Mouse (Mus musculus) midbrain, postnatal 0 days (tissue): ENCODE data around the gene Lamc2. TPM values are rescaled to one million over a fixed set of nuclear protein-coding genes. Genes with fewer than 3 reads are reported as not detected.

Experiments
- ATAC-seq: fragments of 200-750 bp; cut with Nextera tagmentation; 2 replicates; pipeline ENCODE4 v1.8.0; 2017; ENCODE audit warnings: moderate number of reproducible peaks, mild to moderate bottlenecking, moderate TSS enrichment, moderate library complexity; ENCODE audit not compliant: low FRiP score
- DNase-seq: peaks from one replicate; pipeline ENCODE4 v3.0.0-alpha.2; 2015; ENCODE audit warnings: low spot score
- H3K27ac ChIP-seq: fragments of 300-500 bp; sonication (generic); 2 replicates; pipeline ENCODE4 v1.5.1; 2014; ENCODE audit warnings: low read depth, mild to moderate bottlenecking, low read length, mixed read lengths
- H3K27me3 ChIP-seq: fragments of 300-500 bp; sonication (generic); 2 replicates; pipeline ENCODE4 v1.6.1; 2014; ENCODE audit warnings: low read length, control low read depth, mixed read lengths; ENCODE audit not compliant: insufficient read depth
- H3K36me3 ChIP-seq: fragments of 300-500 bp; sonication (generic); 2 replicates; pipeline ENCODE4 v1.6.1; 2014; ENCODE audit warnings: low read length, control low read depth, mixed read lengths; ENCODE audit not compliant: insufficient read depth
- H3K4me1 ChIP-seq: fragments of 300-500 bp; sonication (generic); 2 replicates; pipeline ENCODE4 v1.6.1; 2014; ENCODE audit warnings: mild to moderate bottlenecking, control low read depth, antibody characterized with exemption, low read length, mixed read lengths; ENCODE audit not compliant: insufficient read depth
- H3K4me2 ChIP-seq: fragments of 300-500 bp; sonication (generic); 2 replicates; pipeline ENCODE4 v1.6.1; 2014; ENCODE audit warnings: low read depth, mild to moderate bottlenecking, low read length, mixed read lengths; ENCODE audit not compliant: poor library complexity, severe bottlenecking
- H3K4me3 ChIP-seq: fragments of 300-500 bp; sonication (generic); 2 replicates; pipeline ENCODE4 v1.5.1; 2014; ENCODE audit warnings: low read depth, mild to moderate bottlenecking, low read length, moderate library complexity
- H3K9ac ChIP-seq: fragments of 300-500 bp; sonication (generic); replicated peaks from 2 replicates; pipeline ENCODE4 v1.6.1; 2014; ENCODE audit warnings: mild to moderate bottlenecking, low read length, moderate library complexity, mixed read lengths; ENCODE audit not compliant: poor library complexity, severe bottlenecking
- H3K9me3 ChIP-seq: fragments of 300-500 bp; sonication (generic); 2 replicates; pipeline ENCODE4 v1.6.1; 2016; ENCODE audit warnings: low read length, control low read depth
- CTCF ChIP-seq: IDR thresholded peaks from 2 replicates; pipeline ENCODE4 v1.5.1; 2016; ENCODE audit warnings: antibody characterized with exemption, mild to moderate bottlenecking
- WGBS: fragments of 180-500 bp; shearing (Covaris S2); extraction: QIAGEN DNeasy Blood & Tissue Kit; methylation state at CpG from one replicate; pipeline ENCODE4 v1.1.7; 2014; 5-methylcytosine and 5-hydroxymethylcytosine counted together
- polyA plus RNA-seq: library from polyadenylated mRNA; unstranded; fragments of >200 nt; fragmentation: Nextera tagmentation; extraction: Ambion mirVana; gene quantifications from 2 replicates; pipeline ENCODE4 v1.2.1, GENCODE M21; 2015
- total RNA-seq: library from RNA; depleted of rRNA; stranded (reverse); fragments of >200 nt; gene quantifications from 2 replicates; pipeline ENCODE4 v1.2.3, GENCODE M21; 2014

The Lamc2 gene
- total and polyA plus RNA-seq, 2 experiments from 2014 or later = 5.0 to 7.6 TPM

DNA sequence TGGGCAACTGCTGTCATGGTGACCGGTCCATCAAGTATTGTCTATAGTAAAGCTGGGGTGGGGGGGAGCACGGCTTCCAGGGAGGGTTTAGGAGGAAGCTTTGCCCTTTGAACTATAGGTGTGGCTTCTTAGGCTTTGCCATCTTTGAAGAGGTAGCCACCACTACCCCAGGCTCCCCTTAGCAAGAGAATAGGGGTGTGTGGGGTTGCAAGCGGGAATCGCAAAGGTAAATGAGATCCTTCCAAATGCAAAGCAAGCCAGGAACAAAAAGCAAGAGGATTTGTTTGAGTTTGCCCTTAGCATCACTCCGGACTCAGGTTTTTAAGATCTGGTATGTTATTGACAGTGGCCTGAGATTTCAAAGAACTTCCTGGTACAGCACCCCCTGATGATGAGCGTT is 90.9 kb downstream of the Lamc2 start:
- 55% methylated on average over 6 of the region's 6 CpGs for WGBS

GRCm38 (mm10) chr1:153094226-153095076 is 91.8 kb downstream of the Lamc2 start:
- TF ChIP-seq CTCF = no peak
- ATAC-seq (no peak), DNase-seq (no peak)
- Histone ChIP-seq H3K27ac (no peak overlapping the region), H3K27me3 (no peaks in the 10 kb centered on the region), H3K9me3 (no peaks in the 10 kb centered on the region), H3K4me1 (no peaks in the 10 kb centered on the region), H3K36me3 (no peaks in the 10 kb centered on the region; the same call in 1 of the 2 replicates), H3K4me3 (no peak overlapping the region), H3K4me2 (no peak overlapping the region), H3K9ac (no peak overlapping the region)
- 31% methylated on average over 12 of the region's 12 CpGs for WGBS

More for the DNA sequence above, 90.9 kb downstream of the Lamc2 start:
- H3K27me3 ChIP-seq = no peaks in the 10 kb centered on the region
- H3K9me3 ChIP-seq = no peaks in the 10 kb centered on the region
- no peak overlapping the region for H3K27ac ChIP-seq
- no peaks in the 10 kb centered on the region for H3K36me3 ChIP-seq
- DNase-seq (no peak), ATAC-seq (no peak)
- H3K4me1 ChIP-seq = no peaks in the 10 kb centered on the region
- no peak overlapping the region for H3K4me3 ChIP-seq
- H3K4me2 ChIP-seq = no peak overlapping the region
- TF ChIP-seq CTCF = no peak
- H3K9ac ChIP-seq = no peak overlapping the region

GRCm38 (mm10) chr1:153093581-153093980 is 92.7 kb downstream of the Lamc2 start:
- Histone ChIP-seq H3K36me3 (peaks cover 6% of the 10 kb centered on the region; the same call in 1 of the 2 replicates), H3K27me3 (no peaks in the 10 kb centered on the region), H3K4me3 (no peak overlapping the region), H3K9me3 (no peaks in the 10 kb centered on the region), H3K27ac (no peak overlapping the region), H3K4me2 (no peak overlapping the region), H3K9ac (no peak overlapping the region), H3K4me1 (no peaks in the 10 kb centered on the region)
- no peak for TF ChIP-seq CTCF
- DNase-seq (no peak), ATAC-seq (no peak)
- WGBS = 73% methylated on average over 4 of the region's 4 CpGs

- DNase-seq (no peak), ATAC-seq (no peak)
- Histone ChIP-seq H3K4me3 (no peak overlapping the region), H3K4me2 (no peak overlapping the region), H3K36me3 (peaks cover 7% of the 10 kb centered on the region; the same call in 1 of the 2 replicates), H3K9me3 (no peaks in the 10 kb centered on the region), H3K4me1 (no peaks in the 10 kb centered on the region), H3K9ac (no peak overlapping the region), H3K27me3 (no peaks in the 10 kb centered on the region), H3K27ac (no peak overlapping the region)
- no peak for TF ChIP-seq CTCF
- 67% methylated on average over 5 of the region's 5 CpGs for WGBS
These were observed 93.1 kb downstream of the Lamc2 start for GRCm38 (mm10) chr1:153093172-153093571.

DNA sequence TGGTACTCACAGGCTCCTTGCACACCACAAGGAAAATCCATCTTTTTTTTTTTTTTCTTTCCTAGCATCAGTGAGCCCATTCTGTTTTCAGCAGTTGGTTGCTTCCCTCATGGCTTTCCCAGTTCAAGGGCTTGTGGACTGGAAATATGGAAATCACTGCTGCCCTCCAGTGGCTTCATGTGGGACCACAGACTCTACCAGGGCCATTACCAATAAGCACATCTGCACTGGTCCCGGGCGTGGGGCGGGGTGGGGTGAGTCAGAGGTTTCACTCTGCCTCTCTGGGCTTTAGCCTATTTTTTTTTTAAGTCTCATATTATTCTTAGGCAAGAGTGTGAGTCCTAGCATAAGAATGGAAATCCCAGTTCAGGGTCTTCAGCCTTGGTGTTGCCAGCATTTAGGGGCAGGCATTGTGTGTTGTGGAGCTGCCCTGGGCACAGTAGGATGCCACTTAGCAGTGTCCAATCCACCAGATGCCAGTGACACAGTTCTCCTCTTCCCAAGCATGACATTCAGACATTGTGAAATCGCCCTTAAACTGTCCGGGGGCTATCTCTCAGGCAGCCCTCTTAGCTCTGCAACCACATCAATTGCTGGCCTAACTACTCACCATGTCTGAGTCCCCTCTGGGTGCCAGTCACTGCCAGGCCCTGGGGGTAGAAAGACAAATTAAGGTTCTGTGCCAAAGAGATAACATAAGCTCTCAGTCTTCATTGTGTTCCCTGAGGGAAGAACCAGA is 93.8 kb downstream of the Lamc2 start:
- Histone ChIP-seq H3K4me2 (no peak overlapping the region), H3K9me3 (no peaks in the 10 kb centered on the region), H3K9ac (no peak overlapping the region; the same call in 1 of the 2 replicates), H3K27ac (no peak overlapping the region), H3K4me1 (no peaks in the 10 kb centered on the region), H3K27me3 (no peaks in the 10 kb centered on the region), H3K4me3 (no peak overlapping the region), H3K36me3 (peaks cover 11% of the 10 kb centered on the region; the same call in 1 of the 2 replicates)
- TF ChIP-seq CTCF = peak; percentile 80
- ATAC-seq (peak; percentile 45; the same call in 1 of the 2 replicates), DNase-seq (peak; percentile 86)
- 56% methylated on average over 5 of the region's 5 CpGs for WGBS
